Mouse (Mus musculus) heart, embryonic 14.5 days (tissue): ENCODE measurements around the gene St6gal1. TPM values are rescaled to one million over a fixed set of nuclear protein-coding genes. Genes with fewer than 3 reads are reported as not detected.

Source experiments
- ATAC-seq: fragments of 200-750 bp; cut with Nextera tagmentation; 2 replicates; pipeline ENCODE4 v1.8.0; 2017; ENCODE audit warnings: low read depth, moderate TSS enrichment; ENCODE audit not compliant: insufficient number of reproducible peaks, insufficient read depth, low FRiP score
- H3K27ac ChIP-seq, 2 experiments: fragments of 200-500 bp in 1 of 2; fragments of 300-500 bp in 1 of 2; sonication (generic) in 1 of 2; replicated peaks in 1 of 2; 2 replicates each; pipeline ENCODE4 v1.5.1; 2012 to 2014; ENCODE audit warnings: low read depth in 2 of 2, low read length in 2 of 2, control low read depth in 1 of 2, mild to moderate bottlenecking in 1 of 2, mixed read lengths in 1 of 2; ENCODE audit not compliant: control insufficient read depth in 1 of 2, insufficient read depth in 1 of 2
- H3K27me3 ChIP-seq: fragments of 300-500 bp; sonication (generic); 2 replicates; pipeline ENCODE4 v1.6.1; 2014; ENCODE audit warnings: mild to moderate bottlenecking, low read length, control low read depth; ENCODE audit not compliant: control insufficient read depth, insufficient read depth
- H3K36me3 ChIP-seq: fragments of 300-500 bp; sonication (generic); 2 replicates; pipeline ENCODE4 v1.6.1; 2014; ENCODE audit warnings: mild to moderate bottlenecking, control low read depth, low read length, mixed read lengths; ENCODE audit not compliant: control insufficient read depth, insufficient read depth
- H3K4me1 ChIP-seq, 2 experiments: fragments of 200-500 bp in 1 of 2; fragments of 300-500 bp in 1 of 2; sonication (generic) in 1 of 2; 2 replicates each; pipeline ENCODE4 v1.6.1; 2012 to 2014; ENCODE audit warnings: low read length in 2 of 2, control low read depth in 1 of 2, mixed read lengths in 1 of 2; ENCODE audit not compliant: control insufficient read depth in 2 of 2, insufficient read depth in 2 of 2
- H3K4me2 ChIP-seq: fragments of 300-500 bp; sonication (generic); 2 replicates; pipeline ENCODE4 v1.6.1; 2014; ENCODE audit warnings: mild to moderate bottlenecking, low read length
- H3K4me3 ChIP-seq, 2 experiments: fragments of 200-500 bp in 1 of 2; fragments of 300-500 bp in 1 of 2; sonication (generic) in 1 of 2; 2 replicates each; pipeline ENCODE4 v1.5.1; 2012 to 2014; ENCODE audit warnings: low read length in 2 of 2, mild to moderate bottlenecking in 2 of 2, control low read depth in 1 of 2, low read depth in 1 of 2, moderate library complexity in 1 of 2; ENCODE audit not compliant: control insufficient read depth in 1 of 2, insufficient read depth in 1 of 2
- H3K9ac ChIP-seq: fragments of 300-500 bp; sonication (generic); 2 replicates; pipeline ENCODE4 v1.6.1; 2014; ENCODE audit warnings: mild to moderate bottlenecking, low read length
- H3K9me3 ChIP-seq: fragments of 300-500 bp; sonication (generic); 2 replicates; pipeline ENCODE4 v1.6.1; 2016; ENCODE audit warnings: low read length, control low read depth; ENCODE audit not compliant: control insufficient read depth
- WGBS: fragments of 180-500 bp; shearing (Covaris S2); extraction: QIAGEN DNeasy Blood & Tissue Kit; methylation state at CpG from one replicate; pipeline ENCODE4 v1.1.7; 2014; 5-methylcytosine and 5-hydroxymethylcytosine counted together
- polyA plus RNA-seq: library from polyadenylated mRNA; unstranded; fragments of >200 nt; fragmentation: Nextera tagmentation; extraction: Ambion mirVana; gene quantifications from 2 replicates; pipeline ENCODE4 v1.2.1, GENCODE M21; 2014

Gene St6gal1
- polyA plus RNA-seq, 1 experiment from 2014 or later, result 16.2 TPM

- Histone ChIP-seq H3K4me3 (no peak overlapping the region), H3K4me2 (peak overlapping the region; percentile 87), H3K27ac (peak overlapping the region in 1 of 2 experiments; percentile 83; a peak in 1 of 4 replicates), H3K36me3 (no peaks in the 10 kb centered on the region), H3K4me1 (peaks cover 4 to 10% of the 10 kb centered on the region in 2 experiments), H3K27me3 (peaks cover 11% of the 10 kb centered on the region), H3K9ac (peak overlapping the region; percentile 3; the same call in 1 of the 2 replicates), H3K9me3 (no peaks in the 10 kb centered on the region)
- WGBS, result 76% methylated on average over 12 of the region's 12 CpGs
- ATAC-seq, result no peak
Observed at GRCm38 (mm10) chr16:23223166-23223870, 1.2 kb upstream of the St6gal1 start.

DNA sequence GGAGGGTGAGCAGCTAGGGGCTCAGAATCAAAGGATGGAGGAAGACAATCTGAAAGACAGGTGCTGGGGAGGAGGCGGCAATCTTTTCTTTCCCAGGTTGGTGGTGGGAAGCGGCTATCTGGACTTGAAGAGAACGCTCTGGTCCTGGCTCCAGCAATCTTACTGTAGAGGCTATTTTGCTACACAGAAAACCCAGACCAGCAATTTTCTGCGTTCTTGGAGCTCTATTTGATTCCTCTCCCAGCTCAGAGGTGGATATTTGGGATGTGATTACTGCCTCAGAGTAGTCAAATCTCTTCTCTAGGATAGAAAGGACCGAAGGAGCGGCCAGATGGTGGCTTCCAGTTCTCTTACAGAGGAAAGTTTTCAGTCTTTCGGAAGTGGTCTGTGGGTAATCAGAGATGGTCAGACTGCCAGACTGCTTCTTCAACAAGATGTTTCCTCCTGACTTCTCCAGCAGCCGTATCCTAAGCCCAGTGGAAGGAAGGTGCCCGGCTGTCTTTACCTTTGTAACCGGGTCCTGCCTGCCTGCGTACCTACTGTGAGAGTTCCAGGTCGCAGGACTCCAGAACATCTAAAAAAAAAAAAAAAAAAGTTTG lies 570 bp upstream of the St6gal1 start:
- no peak for ATAC-seq
- peak overlapping the region; percentile 87 for H3K4me2 ChIP-seq
- no peaks in the 10 kb centered on the region for H3K36me3 ChIP-seq
- peaks cover 11% of the 10 kb centered on the region for H3K27me3 ChIP-seq
- peak overlapping the region; percentile 3; the same call in 1 of the 2 replicates for H3K9ac ChIP-seq
- no peaks in the 10 kb centered on the region for H3K9me3 ChIP-seq
- 0 out of 4 replicates have a peak overlapping the region, but pooled peaks of 1 of the 2 experiments have one; percentile 71 for H3K4me3 ChIP-seq
- H3K4me1 ChIP-seq, result peaks cover 4 to 10% of the 10 kb centered on the region in 2 experiments
- H3K27ac ChIP-seq, result peak overlapping the region in 1 of 2 experiments; percentile 83; a peak in 3 of 4 replicates
- WGBS, result 27% methylated on average over 12 of the region's 12 CpGs

DNA sequence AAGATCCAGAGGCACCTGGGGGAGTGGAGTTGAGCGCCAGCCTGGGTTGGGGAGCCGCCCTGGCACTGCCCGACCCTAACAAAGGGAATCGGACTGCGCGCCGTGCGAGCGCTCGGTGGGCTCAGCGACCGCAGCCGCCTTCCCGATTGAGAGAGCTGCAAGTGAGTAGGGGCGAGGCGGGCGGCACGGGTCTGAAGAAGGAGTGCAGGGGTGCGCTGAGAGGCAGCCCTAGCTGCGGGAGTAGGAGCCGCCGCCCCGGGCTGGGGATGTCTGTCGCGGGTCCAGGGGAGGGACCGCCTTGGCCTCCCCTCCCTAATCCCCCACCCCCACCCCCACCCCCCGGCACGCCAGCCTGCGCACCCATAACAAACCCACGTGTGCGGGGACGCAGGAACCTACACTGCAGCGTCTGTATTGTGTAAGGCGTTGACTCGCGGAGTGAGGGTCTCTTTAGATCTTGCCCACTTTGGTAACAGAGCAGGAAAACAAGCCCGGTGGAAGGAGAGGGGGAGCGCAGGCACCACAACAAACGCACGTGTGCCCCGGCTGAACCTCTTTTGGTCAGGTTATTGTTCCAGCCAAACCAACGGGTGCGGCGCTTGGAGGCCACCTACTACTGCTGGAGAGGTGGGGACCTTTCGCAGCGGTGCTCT lies 655 bp downstream of the St6gal1 start:
- Histone ChIP-seq H3K27ac (peak overlapping the region; percentile 79 to 83), H3K9me3 (no peaks in the 10 kb centered on the region), H3K27me3 (peaks cover 11% of the 10 kb centered on the region), H3K36me3 (no peaks in the 10 kb centered on the region), H3K9ac (peak overlapping the region; percentile 86), H3K4me1 (peaks cover 11 to 16% of the 10 kb centered on the region in 2 experiments), H3K4me2 (peak overlapping the region; percentile 87), H3K4me3 (peak overlapping the region; percentile 71 to 85)
- ATAC-seq, result peak; percentile 48
- WGBS, result under 1% methylated on average over 46 of the region's 46 CpGs

DNA sequence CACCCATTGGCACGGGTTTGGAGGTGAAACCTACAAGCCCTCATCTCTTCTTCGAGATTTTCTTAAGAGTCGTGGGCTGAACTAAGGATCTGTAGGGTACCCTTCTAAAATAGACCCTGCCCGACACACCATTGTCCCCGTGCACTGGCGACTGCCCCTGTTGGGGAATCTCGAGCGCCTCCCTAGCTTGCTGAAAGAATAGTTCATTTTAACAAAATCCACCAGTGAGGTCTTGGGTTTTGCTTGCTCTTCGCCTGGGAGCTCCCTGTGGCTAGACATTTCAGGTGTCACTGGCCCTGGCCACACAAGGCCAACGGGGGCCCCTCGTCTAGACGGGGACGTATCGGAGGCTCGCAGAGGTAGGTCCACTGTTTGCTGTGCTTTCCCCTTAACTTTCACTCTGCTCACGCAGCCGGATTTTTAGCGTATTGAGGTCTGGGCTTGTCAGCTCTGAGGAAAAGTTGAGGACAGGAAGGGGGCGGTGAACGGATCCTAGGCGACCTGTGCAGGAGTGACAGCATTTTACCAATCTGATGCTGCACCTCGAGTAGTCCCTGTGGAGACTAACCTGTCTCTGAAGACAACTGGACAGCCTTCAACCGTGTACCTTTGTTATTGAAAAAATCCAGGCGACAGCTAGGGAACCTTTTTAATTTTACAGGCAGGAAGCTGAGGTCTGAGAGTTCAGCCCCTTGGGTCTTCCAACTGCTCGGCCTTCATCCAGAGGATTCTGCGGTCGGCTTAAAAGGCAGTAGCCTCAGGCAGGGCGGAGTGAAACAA lies 1.5 kb downstream of the St6gal1 start:
- Histone ChIP-seq H3K27me3 (peaks cover 11% of the 10 kb centered on the region), H3K4me1 (peaks cover 11 to 21% of the 10 kb centered on the region in 2 experiments), H3K9ac (peak overlapping the region; percentile 86), H3K36me3 (no peaks in the 10 kb centered on the region), H3K9me3 (no peaks in the 10 kb centered on the region), H3K4me3 (peak overlapping the region; percentile 71 to 85), H3K4me2 (peak overlapping the region; percentile 87), H3K27ac (peak overlapping the region; percentile 76 to 83)
- WGBS, result under 1% methylated on average over 28 of the region's 28 CpGs
- no peak for ATAC-seq

DNA sequence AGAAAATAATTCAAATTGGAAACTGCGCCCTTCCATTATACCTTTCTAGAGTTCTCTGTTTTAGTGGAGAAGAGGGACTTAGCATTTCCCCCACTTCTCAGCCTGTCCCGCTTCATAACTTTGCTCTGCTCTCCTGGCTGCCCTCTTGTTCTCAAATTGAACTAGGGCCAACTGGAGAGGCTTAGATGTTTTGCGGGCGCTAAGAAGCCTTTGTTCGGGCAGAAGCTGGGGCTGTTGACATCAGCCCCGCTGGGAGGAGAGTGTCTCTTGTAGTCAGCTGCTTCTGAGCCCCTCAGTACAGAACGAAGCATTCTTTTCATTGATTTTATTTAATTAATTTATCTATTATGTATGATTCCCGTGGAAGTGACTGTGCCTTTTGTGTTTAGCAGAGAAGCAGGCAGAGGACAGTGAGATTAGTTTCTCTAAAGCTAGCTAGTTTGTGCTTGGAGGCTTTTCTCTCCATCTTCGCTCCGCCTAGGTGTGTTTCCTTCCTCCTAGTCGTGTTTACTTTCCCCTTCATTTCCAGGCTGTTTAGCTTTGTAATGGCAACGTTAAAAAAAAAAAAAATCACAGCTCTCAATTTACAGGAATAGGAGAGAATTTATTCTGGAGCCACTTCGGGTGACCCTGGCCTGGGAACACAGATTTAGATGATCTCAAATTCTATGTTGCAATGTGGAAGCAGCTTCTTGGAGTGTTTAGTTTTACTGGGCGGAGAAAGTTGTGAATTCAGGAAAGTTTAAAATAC lies 2.2 kb downstream of the St6gal1 start:
- H3K27me3 ChIP-seq, result peaks cover 11% of the 10 kb centered on the region
- H3K36me3 ChIP-seq, result no peaks in the 10 kb centered on the region
- H3K4me1 ChIP-seq, result peaks cover 18 to 29% of the 10 kb centered on the region in 2 experiments
- peak overlapping the region; percentile 76 to 83 for H3K27ac ChIP-seq
- 13% methylated on average over 14 of the region's 14 CpGs for WGBS
- ATAC-seq, result no peak
- H3K4me3 ChIP-seq, result peak overlapping the region; percentile 71 to 85
- H3K4me2 ChIP-seq, result peak overlapping the region; percentile 87
- peak overlapping the region; percentile 86 for H3K9ac ChIP-seq
- no peaks in the 10 kb centered on the region for H3K9me3 ChIP-seq

- 48% methylated on average over 6 of the region's 6 CpGs for whole genome bisulfite sequencing
- no peak for ATAC-seq
- H3K4me3 ChIP-seq, result no peak overlapping the region
- no peaks in the 10 kb centered on the region for H3K9me3 ChIP-seq
- H3K27ac ChIP-seq, result no peak overlapping the region
- H3K4me1 ChIP-seq, result peaks cover 24 to 38% of the 10 kb centered on the region in 2 experiments
- H3K4me2 ChIP-seq, result peak overlapping the region; percentile 87
- no peak overlapping the region for H3K9ac ChIP-seq
- peaks cover 11% of the 10 kb centered on the region for H3K27me3 ChIP-seq
- no peaks in the 10 kb centered on the region for H3K36me3 ChIP-seq
Observed at GRCm38 (mm10) chr16:23227851-23228250, 3.3 kb downstream of the St6gal1 start.
